Comparison of ENCODE assay signal across 13 mouse cellular contexts in genomic region chr6:114293511-114293910, GRCm38 (mm10). TPM values are rescaled to one million over a fixed set of nuclear protein-coding genes. Genes with fewer than 3 reads are reported as not detected.
A peak's percentile ranks its signal among the peaks of the same experiment; 100 is the strongest.
DNase-seq lines count a peak whose midpoint lies in the region; ATAC-seq lines count a peak whose summit lies in the region.
"Had no signal": no experiment of that assay in that cellular context is flagged by ENCODE, and none has a peak within 500 bp of the region (broad histone marks: within the 10 kb centered on the region; RNA-seq: fewer than 3 reads in every experiment).

No protein-coding gene starts in this region.

- no peak overlapping the region for H3K9ac ChIP-seq in forebrain, embryonic 15.5 days (replicated peaks)
- H3K9ac ChIP-seq in midbrain, embryonic 14.5 days (replicated peaks; ENCODE audit: low read length): no peak overlapping the region; the same call in 1 of the 2 replicates
- H3K9ac ChIP-seq: intestine, embryonic 15.5 days; limb, embryonic 12.5 days; lung, embryonic 15.5 days had no signal

- no peak overlapping the region for H3K4me2 ChIP-seq in forebrain, embryonic 15.5 days (replicated peaks)
- H3K4me2 ChIP-seq in midbrain, embryonic 14.5 days (ENCODE audit: low read length): peak overlapping the region; percentile 10; the same call in 1 of the 2 replicates
- H3K4me2 ChIP-seq: intestine, embryonic 15.5 days; limb, embryonic 12.5 days; lung, embryonic 15.5 days had no signal

- intact Hi-C loops in left cerebral cortex, postnatal 4 days (cut with DNase I): no loop called here
- intact Hi-C loops in left cerebral cortex, postnatal 36 days (cut with DNase I): no loop called here

- peak overlapping the region; percentile 91 for H3K27ac ChIP-seq in forebrain, embryonic 15.5 days (replicated peaks)
- H3K27ac ChIP-seq in midbrain, embryonic 14.5 days (replicated peaks; ENCODE audit: low read depth, low read length): peak overlapping the region; percentile 66
- H3K27ac ChIP-seq: intestine, embryonic 15.5 days; limb, embryonic 12.5 days; lung, embryonic 15.5 days had no signal

- no peak for DNase-seq in frontal cortex, postnatal 14 days (ENCODE audit: low spot score in 2 of 2)
- DNase-seq in left cerebral cortex, postnatal 4 days: peak; percentile 55
- DNase-seq in left cerebral cortex, postnatal 36 days (ENCODE audit: low spot score in 2 of 2): no peak
- DNase-seq in midbrain, embryonic 14.5 days: peak; percentile 53
- DNase-seq in thymus, postnatal 4 days: no peak
- no peak for DNase-seq in frontal cortex, postnatal 25 days (ENCODE audit: low spot score in 2 of 2)
- DNase-seq: thymus, adult 2 months had no signal

- peaks cover 100% of the 10 kb centered on the region for H3K4me1 ChIP-seq in forebrain, embryonic 15.5 days
- peaks cover 86% of the 10 kb centered on the region for H3K4me1 ChIP-seq in midbrain, embryonic 14.5 days (ENCODE audit: control insufficient read depth, insufficient read depth, low read length)

- H3K4me3 ChIP-seq in forebrain, embryonic 15.5 days: no peak overlapping the region
- no peak overlapping the region for H3K4me3 ChIP-seq in midbrain, embryonic 14.5 days (replicated peaks; ENCODE audit: low read depth, low read length)
- H3K4me3 ChIP-seq: intestine, embryonic 15.5 days; limb, embryonic 12.5 days; lung, embryonic 15.5 days had no signal

- no peaks in the 10 kb centered on the region for H3K36me3 ChIP-seq in forebrain, embryonic 15.5 days
- no peaks in the 10 kb centered on the region for H3K36me3 ChIP-seq in midbrain, embryonic 14.5 days (ENCODE audit: control insufficient read depth, insufficient read depth, low read length)
- H3K36me3 ChIP-seq: intestine, embryonic 15.5 days; limb, embryonic 12.5 days; lung, embryonic 15.5 days had no signal

- H3K9me3 ChIP-seq in forebrain, embryonic 15.5 days: no peaks in the 10 kb centered on the region
- no peaks in the 10 kb centered on the region for H3K9me3 ChIP-seq in midbrain, embryonic 14.5 days (ENCODE audit: control insufficient read depth, low read length)
- H3K9me3 ChIP-seq: intestine, embryonic 15.5 days; limb, embryonic 12.5 days; lung, embryonic 15.5 days had no signal

- H3K27me3 ChIP-seq in forebrain, embryonic 15.5 days: no peaks in the 10 kb centered on the region
- no peaks in the 10 kb centered on the region for H3K27me3 ChIP-seq in midbrain, embryonic 14.5 days (ENCODE audit: control insufficient read depth, insufficient read depth, low read length)

- 28% methylated on average over 8 of the region's 8 CpGs for WGBS in forebrain, embryonic 15.5 days
- 19% methylated on average over 8 of the region's 8 CpGs for WGBS in midbrain, embryonic 14.5 days

- ATAC-seq in frontal cortex, adult (ENCODE audit: low TSS enrichment): 0 out of 2 replicates have a peak, but pooled peaks have one; percentile 5
- ATAC-seq in forebrain, embryonic 15.5 days (replicated peaks): no peak
- no peak for ATAC-seq in midbrain, embryonic 14.5 days (ENCODE audit: low FRiP score, low TSS enrichment)
- ATAC-seq: intestine, embryonic 15.5 days had no signal

RNA-seq across cellular contexts. Expression of gene Slc6a1, which starts 11.1 kb away (rescaled TPM):
- 100 to 1,000 TPM; 190 to 242 TPM for total RNA-seq in left cerebral cortex, postnatal 4 days (2021)
- total RNA-seq in left cerebral cortex, postnatal 36 days (2021): 100 to 1,000 TPM; 289 to 308 TPM
- polyA plus RNA-seq in forebrain, embryonic 15.5 days (2015; fragmentation: Nextera tagmentation; extraction: Ambion mirVana): 98.4 and 99.8 TPM in 2 replicates
- polyA plus RNA-seq in midbrain, embryonic 14.5 days (2014; fragmentation: Nextera tagmentation; extraction: Ambion mirVana): 116 and 125 TPM in 2 replicates
- polyA plus RNA-seq: C2C12; limb, embryonic 12.5 days had no signal

Comparison
In these comparisons a context has a peak if more than half of its experiments do, and no peak if none do; other contexts are left out.
1. DNase-seq: peak in left cerebral cortex, postnatal 4 days (single experiment) and midbrain, embryonic 14.5 days (single experiment); none in frontal cortex, postnatal 14 days (0 of 2), left cerebral cortex, postnatal 36 days (0 of 2), thymus, postnatal 4 days (single experiment) and frontal cortex, postnatal 25 days (0 of 2).